Mouse (Mus musculus) layer of hippocampus, adult 18-20 months (tissue): Measurements from ENCODE around the gene Gse1. TPM values are rescaled to one million over a fixed set of nuclear protein-coding genes. Genes with fewer than 3 reads are reported as not detected.

Source experiments
- DNase-seq, 2 experiments: peaks; one replicate each; pipeline ENCODE4 v3.0.0; 2022; ENCODE audit warnings: low spot score in 2 of 2
- microRNA-seq, 2 experiments: library from miRNA; unstranded; fragments of <30 nt; microRNA quantifications; one replicate each; pipeline ENCODE4 v1.2.0; 2021
- total RNA-seq, 2 experiments: library from RNA; stranded (reverse); gene quantifications; 2 replicates each; pipeline ENCODE4 v1.2.3; 2021

Gene Gse1
- total RNA-seq, 2 experiments from 2014 or later: 142 to 146 TPM

DNA sequence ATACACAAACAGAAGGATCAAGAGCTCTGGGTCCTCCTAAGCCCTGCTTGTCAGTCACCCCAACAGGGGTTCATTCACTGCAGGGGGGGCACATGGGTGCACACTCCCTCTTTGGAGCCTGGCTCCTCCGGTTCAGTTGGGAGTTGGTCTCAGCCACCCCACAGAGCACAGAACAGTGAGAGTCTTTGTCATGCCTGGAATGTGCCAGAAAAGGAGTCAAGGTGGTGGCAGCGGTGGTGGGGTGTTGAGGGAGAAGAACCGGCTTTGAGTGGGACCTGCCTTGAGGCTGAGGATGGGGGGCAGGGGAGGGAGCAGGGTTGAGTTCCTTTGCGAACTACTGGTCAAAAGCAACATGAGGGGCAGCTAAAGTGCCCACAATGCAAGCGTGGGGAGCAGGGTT is 401.8 kb downstream of the Gse1 start:
- DNase-seq: no peak

DNA sequence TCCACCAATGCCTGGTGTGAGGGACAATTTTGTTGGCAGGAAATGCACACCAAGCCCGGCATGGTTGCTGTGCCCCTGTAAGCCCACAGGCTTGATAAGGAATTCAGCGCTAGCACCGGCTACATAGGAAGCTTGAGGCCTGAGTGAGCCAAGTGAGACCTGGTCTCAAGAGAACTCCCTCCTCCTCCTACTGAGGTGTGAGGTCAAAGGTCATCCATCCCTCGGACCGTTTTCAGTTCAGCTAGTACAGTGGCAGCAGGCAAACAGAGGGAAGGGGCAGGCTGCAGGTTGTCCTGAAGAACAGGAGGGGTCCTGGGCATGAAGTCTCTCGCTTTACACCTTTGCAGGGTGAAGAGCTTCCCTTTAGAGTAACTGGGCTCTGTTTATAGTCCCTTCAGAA is 402.6 kb downstream of the Gse1 start:
- DNase-seq: no peak

Small RNA genes within 50 kb of the gene (microRNA-seq; reads per million reads assigned to microRNA genes)
- 0 reads per million in 2 experiments for gene Gm22715
- gene Mir7687: 2.5 to 2.7 reads per million in 2 experiments

Other genes with a start within 250 kb of the Gse1 start
- 1 to 10 TPM; 1.3 to 2.6 TPM for gene Crispld2, start 236.0 kb upstream of the Gse1 start, total RNA-seq
- 10 to 100 TPM; 36.6 to 37.1 TPM for gene Zdhhc7, start 127.0 kb upstream of the Gse1 start, total RNA-seq
- gene 6430548M08Rik, start 114.3 kb upstream of the Gse1 start, total RNA-seq: 100 to 1,000 TPM; 163 to 201 TPM
- under 1 TPM; 0.45 to 0.58 TPM for gene Fam92b, start 51.0 kb upstream of the Gse1 start, total RNA-seq